Mouse (Mus musculus) G1E (cell line): ENCODE results near the gene Micu1. TPM values are rescaled to one million over a fixed set of nuclear protein-coding genes. Genes with fewer than 3 reads are reported as not detected.

Experiments used
- ATAC-seq: 2 replicates; pipeline ENCODE4 v1.8.0; 2016; ENCODE audit warnings: mild to moderate bottlenecking; ENCODE audit not compliant: insufficient number of reproducible peaks, poor library complexity, low FRiP score, severe bottlenecking; ENCODE audit errors: extremely low read depth
- DNase-seq: peaks from one replicate; pipeline ENCODE4 v3.0.0; 2012; ENCODE audit warnings: low spot score
- H3K27me3 ChIP-seq: 2 replicates; pipeline ENCODE4 v1.6.1; 2012; ENCODE audit warnings: mild to moderate bottlenecking, low read length, inconsistent platforms; ENCODE audit not compliant: insufficient read depth
- H3K36me3 ChIP-seq: replicated peaks from 2 replicates; pipeline ENCODE3; 2012; ENCODE audit warnings: mild to moderate bottlenecking, inconsistent platforms
- H3K4me1 ChIP-seq: 2 replicates; pipeline ENCODE4 v1.6.1; 2012; ENCODE audit warnings: low read depth, low read length, inconsistent platforms, mixed read lengths; ENCODE audit not compliant: insufficient read depth
- H3K4me3 ChIP-seq: 2 replicates; pipeline ENCODE4 v1.5.1; 2012; ENCODE audit warnings: low read depth, mild to moderate bottlenecking, inconsistent platforms, low read length, moderate library complexity, mixed read lengths
- H3K9me3 ChIP-seq: replicated peaks from 2 replicates; pipeline ENCODE4 v1.6.1; 2012; ENCODE audit warnings: inconsistent platforms
- CTCF ChIP-seq: IDR thresholded peaks from 2 replicates; pipeline ENCODE4 v1.5.1; 2012; ENCODE audit warnings: low read depth, low read length, inconsistent platforms, mixed read lengths
- GATA1 ChIP-seq: IDR thresholded peaks from 2 replicates; pipeline ENCODE4 v1.6.1; 2012; ENCODE audit warnings: borderline replicate concordance, low read length, inconsistent platforms, mixed read lengths
- GATA2 ChIP-seq: IDR thresholded peaks from 2 replicates; pipeline ENCODE4 v1.6.1; 2012; ENCODE audit warnings: low read depth, low read length, inconsistent platforms, borderline replicate concordance
- POLR2AphosphoS5 ChIP-seq: IDR thresholded peaks from 2 replicates; pipeline ENCODE4 v1.6.1; 2012; ENCODE audit warnings: low read depth, low read length, inconsistent platforms; ENCODE audit not compliant: insufficient replicate concordance
- TAL1 ChIP-seq: conservative IDR thresholded peaks from 2 replicates; pipeline ENCODE4 v1.6.1; 2012; ENCODE audit warnings: low read depth, low read length, inconsistent platforms, mixed read lengths
- polyA plus RNA-seq: library from polyadenylated mRNA; stranded (reverse); fragments of >175 nt; gene quantifications from 2 replicates; pipeline ENCODE4 v1.2.3, GENCODE M21; 2012
- total RNA-seq, 2 experiments: library from RNA; stranded (forward) in 1 of 2; stranded (reverse) in 1 of 2; fragments of 200-1000 nt in 1 of 2; fragments of >200 nt in 1 of 2; fragmentation: Nextera tagmentation in 1 of 2; gene quantifications; 2 replicates each; pipeline ENCODE4 v1.2.3; 2014 to 2017

Gene Micu1
- total and polyA plus RNA-seq, 3 experiments = 7.9 to 37.4 (median 24.5) TPM

GRCm38 (mm10) chr10:59809991-59810574 is 107.8 kb downstream of the Micu1 start:
- Histone ChIP-seq H3K4me1 (no peaks in the 10 kb centered on the region), H3K36me3 (peaks cover 10% of the 10 kb centered on the region), H3K4me3 (no peak overlapping the region), H3K27me3 (no peaks in the 10 kb centered on the region), H3K9me3 (no peaks in the 10 kb centered on the region)
- DNase-seq (no peak), ATAC-seq (no peak)
- TF ChIP-seq POLR2AphosphoS5 = no peak
- no peak for TF ChIP-seq GATA2
- TF ChIP-seq TAL1 = no peak
- TF ChIP-seq GATA1 = no peak
- TF ChIP-seq CTCF = no peak

GRCm38 (mm10) chr10:59812939-59813338 is 110.7 kb downstream of the Micu1 start:
- DNase-seq = no peak
- TF ChIP-seq GATA1 (no peak), TAL1 (no peak), GATA2 (no peak), POLR2AphosphoS5 (no peak), CTCF (no peak)
- Histone ChIP-seq H3K9me3 (no peaks in the 10 kb centered on the region), H3K4me3 (no peak overlapping the region), H3K36me3 (peaks cover 8% of the 10 kb centered on the region), H3K4me1 (no peaks in the 10 kb centered on the region), H3K27me3 (no peaks in the 10 kb centered on the region)
- no peak for ATAC-seq

GRCm38 (mm10) chr10:59813759-59814158 is 111.5 kb downstream of the Micu1 start:
- no peak overlapping the region for H3K4me3 ChIP-seq
- H3K27me3 ChIP-seq = no peaks in the 10 kb centered on the region
- H3K36me3 ChIP-seq = peaks cover 8% of the 10 kb centered on the region
- no peak for DNase-seq
- no peak for ATAC-seq
- H3K9me3 ChIP-seq = no peaks in the 10 kb centered on the region
- TF ChIP-seq POLR2AphosphoS5 = no peak
- no peaks in the 10 kb centered on the region for H3K4me1 ChIP-seq

GRCm38 (mm10) chr10:59814505-59815155 is 112.4 kb downstream of the Micu1 start:
- DNase-seq (peak; percentile 3), ATAC-seq (no peak)
- no peak overlapping the region for H3K4me3 ChIP-seq
- H3K36me3 ChIP-seq = peaks cover 5% of the 10 kb centered on the region
- TF ChIP-seq TAL1 = no peak
- no peak for TF ChIP-seq GATA1
- TF ChIP-seq GATA2 = no peak
- no peak for TF ChIP-seq CTCF
- TF ChIP-seq POLR2AphosphoS5 = no peak
- H3K4me1 ChIP-seq = no peaks in the 10 kb centered on the region
- H3K9me3 ChIP-seq = no peaks in the 10 kb centered on the region
- no peaks in the 10 kb centered on the region for H3K27me3 ChIP-seq

- Histone ChIP-seq H3K4me1 (no peaks in the 10 kb centered on the region), H3K27me3 (no peaks in the 10 kb centered on the region), H3K36me3 (no peaks in the 10 kb centered on the region), H3K4me3 (no peak overlapping the region), H3K9me3 (no peaks in the 10 kb centered on the region)
- DNase-seq (no peak), ATAC-seq (no peak)
- no peak for TF ChIP-seq CTCF
- no peak for TF ChIP-seq POLR2AphosphoS5
- no peak for TF ChIP-seq GATA2
- TF ChIP-seq GATA1 = no peak
- TF ChIP-seq TAL1 = no peak
Measured at GRCm38 (mm10) chr10:59816569-59816968, 114.3 kb downstream of the Micu1 start.

GRCm38 (mm10) chr10:59817528-59817927 is 115.3 kb downstream of the Micu1 start:
- no peak overlapping the region for H3K4me3 ChIP-seq
- no peaks in the 10 kb centered on the region for H3K4me1 ChIP-seq
- no peaks in the 10 kb centered on the region for H3K27me3 ChIP-seq
- DNase-seq = no peak
- no peaks in the 10 kb centered on the region for H3K36me3 ChIP-seq
- TF ChIP-seq POLR2AphosphoS5 (no peak), CTCF (no peak), TAL1 (no peak), GATA1 (no peak), GATA2 (no peak)
- H3K9me3 ChIP-seq = no peaks in the 10 kb centered on the region
- no peak for ATAC-seq
